Mouse (Mus musculus): ENCODE results near the gene Ezh1. TPM values are rescaled to one million over a fixed set of nuclear protein-coding genes. Genes with fewer than 3 reads are reported as not detected.

The Ezh1 gene
- total and polyA plus RNA-seq, 2 experiments from 2014 or later: 25.4 to 40.0 TPM

GRCm38 (mm10) chr11:101168301-101168980 lies 57.8 kb downstream of the Ezh1 start:
- Histone ChIP-seq H3K9ac (replicated peaks; ENCODE audit: low read length, poor library complexity, severe bottlenecking) (no peak overlapping the region), H3K27me3 (ENCODE audit: insufficient read depth, low read length) (peaks cover 45% of the 10 kb centered on the region), H3K4me3 (ENCODE audit: low read depth, low read length) (no peak overlapping the region), H3K36me3 (ENCODE audit: insufficient read depth, low read length) (peaks cover 31% of the 10 kb centered on the region), H3K4me1 (ENCODE audit: insufficient read depth, low read length) (peaks cover 18% of the 10 kb centered on the region; the same call in 1 of the 2 replicates), H3K27ac (ENCODE audit: low read depth, low read length) (no peak overlapping the region), H3K9me3 (ENCODE audit: low read length) (no peaks in the 10 kb centered on the region), H3K4me2 (ENCODE audit: low read depth, low read length, poor library complexity, severe bottlenecking) (peak overlapping the region; percentile 91; the same call in 1 of the 2 replicates)
- WGBS: 71% methylated on average over 18 of the region's 18 CpGs
- ATAC-seq (ENCODE audit: low FRiP score) (no peak), DNase-seq (ENCODE audit: low spot score) (no peak)
- TF ChIP-seq CTCF (IDR thresholded peaks at IDR 0.05): no peak

- TF ChIP-seq CTCF (IDR thresholded peaks at IDR 0.05): no peak
- H3K9ac ChIP-seq (replicated peaks; ENCODE audit: low read length, poor library complexity, severe bottlenecking): no peak overlapping the region
- no peak overlapping the region for H3K4me2 ChIP-seq (ENCODE audit: low read depth, low read length, poor library complexity, severe bottlenecking)
- peaks cover 31% of the 10 kb centered on the region for H3K36me3 ChIP-seq (ENCODE audit: insufficient read depth, low read length)
- H3K4me1 ChIP-seq (ENCODE audit: insufficient read depth, low read length): peaks cover 15% of the 10 kb centered on the region; the same call in 1 of the 2 replicates
- 58% methylated on average over 8 of the region's 8 CpGs for WGBS
- ATAC-seq (ENCODE audit: low FRiP score): no peak
- no peak overlapping the region for H3K4me3 ChIP-seq (ENCODE audit: low read depth, low read length)
- H3K27ac ChIP-seq (ENCODE audit: low read depth, low read length): no peak overlapping the region
- H3K9me3 ChIP-seq (ENCODE audit: low read length): no peaks in the 10 kb centered on the region
- peaks cover 48% of the 10 kb centered on the region for H3K27me3 ChIP-seq (ENCODE audit: insufficient read depth, low read length)
- no peak for DNase-seq (ENCODE audit: low spot score)
These were observed 58.3 kb downstream of the Ezh1 start for GRCm38 (mm10) chr11:101167963-101168300.

- H3K4me3 ChIP-seq (ENCODE audit: low read depth, low read length): no peak overlapping the region
- 61% methylated on average over 19 of the region's 19 CpGs for WGBS
These were observed 58.9 kb downstream of the Ezh1 start for GRCm38 (mm10) chr11:101167211-101167962.

GRCm38 (mm10) chr11:101166357-101166756 lies 59.9 kb downstream of the Ezh1 start:
- WGBS: 59% methylated on average over 14 of the region's 14 CpGs

More at GRCm38 (mm10) chr11:101167211-101167962, 58.9 kb downstream of the Ezh1 start:
- TF ChIP-seq CTCF (IDR thresholded peaks at IDR 0.05): no peak
- no peak for DNase-seq (ENCODE audit: low spot score)
- Histone ChIP-seq H3K36me3 (ENCODE audit: insufficient read depth, low read length) (peaks cover 31% of the 10 kb centered on the region), H3K4me1 (ENCODE audit: insufficient read depth, low read length) (peaks cover 13% of the 10 kb centered on the region; the same call in 1 of the 2 replicates), H3K9me3 (ENCODE audit: low read length) (no peaks in the 10 kb centered on the region), H3K4me2 (ENCODE audit: low read depth, low read length, poor library complexity, severe bottlenecking) (no peak overlapping the region), H3K9ac (replicated peaks; ENCODE audit: low read length, poor library complexity, severe bottlenecking) (no peak overlapping the region), H3K27ac (ENCODE audit: low read depth, low read length) (no peak overlapping the region), H3K27me3 (ENCODE audit: insufficient read depth, low read length) (peaks cover 48% of the 10 kb centered on the region)
- no peak for ATAC-seq (ENCODE audit: low FRiP score)

DNA sequence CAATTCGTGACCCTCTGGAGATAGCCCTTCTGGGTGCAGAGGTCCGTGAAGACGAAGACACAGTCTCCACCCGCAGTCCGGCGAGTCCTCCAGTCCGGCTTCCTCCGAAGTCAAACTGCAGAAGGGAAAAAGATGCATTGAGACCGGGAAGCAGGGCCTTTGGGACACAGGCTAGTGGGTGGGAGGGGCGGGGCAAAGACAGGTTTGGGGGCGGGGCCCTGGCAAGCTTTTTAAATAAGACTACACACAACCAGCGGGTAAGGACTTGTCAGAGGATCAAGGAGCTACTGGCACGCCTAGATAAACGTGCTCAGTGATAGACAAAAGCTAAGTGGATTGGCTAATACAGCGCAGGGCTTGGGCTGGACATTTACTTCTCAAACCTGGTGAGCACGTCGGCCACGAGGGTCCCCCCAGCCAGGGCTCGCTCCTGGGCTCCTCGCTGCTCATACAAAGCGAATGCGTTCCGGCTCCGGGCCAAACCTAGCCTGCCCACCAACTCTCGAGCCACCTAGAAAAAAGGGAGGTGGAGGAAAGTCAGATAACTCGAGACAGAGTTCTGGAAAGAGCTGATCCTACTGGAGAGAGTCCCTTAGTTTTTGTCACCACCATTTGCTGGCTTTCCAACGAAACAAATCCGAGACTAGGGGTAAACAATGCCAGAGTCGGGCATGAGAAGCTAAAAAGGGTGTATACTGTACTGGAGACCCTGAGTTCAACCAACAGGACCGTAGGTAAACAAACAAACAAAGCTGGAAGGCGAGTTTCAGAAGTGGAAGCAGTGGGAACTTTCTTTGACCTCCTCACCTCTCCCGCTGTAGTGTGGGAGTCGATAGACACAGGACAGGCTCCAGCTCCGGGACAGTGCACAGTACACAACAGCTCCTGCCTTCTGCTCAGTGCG lies 61.3 kb downstream of the Ezh1 start:
- peaks cover 42% of the 10 kb centered on the region for H3K36me3 ChIP-seq (ENCODE audit: insufficient read depth, low read length)

More at GRCm38 (mm10) chr11:101166357-101166756, 59.9 kb downstream of the Ezh1 start:
- no peak overlapping the region for H3K27ac ChIP-seq (ENCODE audit: low read depth, low read length)
- no peaks in the 10 kb centered on the region for H3K9me3 ChIP-seq (ENCODE audit: low read length)
- peaks cover 6% of the 10 kb centered on the region; the same call in 1 of the 2 replicates for H3K4me1 ChIP-seq (ENCODE audit: insufficient read depth, low read length)
- H3K27me3 ChIP-seq (ENCODE audit: insufficient read depth, low read length): peaks cover 48% of the 10 kb centered on the region
- no peak for ATAC-seq (ENCODE audit: low FRiP score)
- H3K9ac ChIP-seq (replicated peaks; ENCODE audit: low read length, poor library complexity, severe bottlenecking): no peak overlapping the region
- peaks cover 39% of the 10 kb centered on the region for H3K36me3 ChIP-seq (ENCODE audit: insufficient read depth, low read length)
- H3K4me3 ChIP-seq (ENCODE audit: low read depth, low read length): no peak overlapping the region
- no peak for TF ChIP-seq CTCF (IDR thresholded peaks at IDR 0.05)
- H3K4me2 ChIP-seq (ENCODE audit: low read depth, low read length, poor library complexity, severe bottlenecking): no peak overlapping the region
- no peak for DNase-seq (ENCODE audit: low spot score)

More for the DNA sequence above, 61.3 kb downstream of the Ezh1 start:
- Histone ChIP-seq H3K27me3 (ENCODE audit: insufficient read depth, low read length) (peaks cover 48% of the 10 kb centered on the region), H3K9me3 (ENCODE audit: low read length) (no peaks in the 10 kb centered on the region), H3K4me3 (ENCODE audit: low read depth, low read length) (no peak overlapping the region), H3K4me1 (ENCODE audit: insufficient read depth, low read length) (peaks cover 6% of the 10 kb centered on the region; the same call in 1 of the 2 replicates), H3K4me2 (ENCODE audit: low read depth, low read length, poor library complexity, severe bottlenecking) (no peak overlapping the region), H3K27ac (ENCODE audit: low read depth, low read length) (no peak overlapping the region), H3K9ac (replicated peaks; ENCODE audit: low read length, poor library complexity, severe bottlenecking) (no peak overlapping the region)
- no peak for TF ChIP-seq CTCF (IDR thresholded peaks at IDR 0.05)
- no peak for ATAC-seq (ENCODE audit: low FRiP score)
- 42% methylated on average over 35 of the region's 35 CpGs for WGBS
- DNase-seq (ENCODE audit: low spot score): no peak

Measured in midbrain, postnatal 0 days (tissue).